Mouse (Mus musculus) neural tube, embryonic 11.5 days (tissue): ENCODE data around the gene Egr4. TPM values are rescaled to one million over a fixed set of nuclear protein-coding genes. Genes with fewer than 3 reads are reported as not detected.

Experiments
- ATAC-seq: fragments of 200-750 bp; cut with Nextera tagmentation; 2 replicates; pipeline ENCODE4 v1.8.0; 2017; ENCODE audit warnings: moderate number of reproducible peaks, mild to moderate bottlenecking, moderate TSS enrichment, moderate library complexity; ENCODE audit not compliant: insufficient read depth, low FRiP score, low TSS enrichment
- DNase-seq: peaks from one replicate; pipeline ENCODE4 v3.0.0-alpha.2; 2015; ENCODE audit warnings: low spot score
- H3K27ac ChIP-seq: fragments of 300-500 bp; sonication (generic); 2 replicates; pipeline ENCODE4 v1.5.1; 2014; ENCODE audit warnings: low read depth, mild to moderate bottlenecking, low read length
- H3K27me3 ChIP-seq: fragments of 300-500 bp; sonication (generic); 2 replicates; pipeline ENCODE4 v1.6.1; 2014; ENCODE audit warnings: mild to moderate bottlenecking, low read length, mixed read lengths; ENCODE audit not compliant: control insufficient read depth, insufficient read depth
- H3K36me3 ChIP-seq: fragments of 300-500 bp; sonication (generic); 2 replicates; pipeline ENCODE4 v1.6.1; 2014; ENCODE audit warnings: mild to moderate bottlenecking, low read length, moderate library complexity, mixed read lengths; ENCODE audit not compliant: control insufficient read depth, insufficient read depth
- H3K4me1 ChIP-seq: fragments of 300-500 bp; sonication (generic); 2 replicates; pipeline ENCODE4 v1.6.1; 2014; ENCODE audit warnings: low read length, mixed read lengths; ENCODE audit not compliant: control insufficient read depth, insufficient read depth
- H3K4me2 ChIP-seq: fragments of 300-500 bp; sonication (generic); 2 replicates; pipeline ENCODE4 v1.6.1; 2014; ENCODE audit warnings: low read depth, mild to moderate bottlenecking, moderate library complexity
- H3K4me3 ChIP-seq: fragments of 300-500 bp; sonication (generic); 2 replicates; pipeline ENCODE4 v1.5.1; 2014; ENCODE audit warnings: low read depth, low read length
- H3K9ac ChIP-seq: fragments of 300-500 bp; sonication (generic); 2 replicates; pipeline ENCODE4 v1.6.1; 2014; ENCODE audit warnings: mild to moderate bottlenecking, low read length
- H3K9me3 ChIP-seq: fragments of 300-500 bp; sonication (generic); 2 replicates; pipeline ENCODE4 v1.6.1; 2016; ENCODE audit warnings: low read length; ENCODE audit not compliant: control insufficient read depth
- WGBS: fragments of 180-500 bp; shearing (Covaris S2); extraction: QIAGEN DNeasy Blood & Tissue Kit; methylation state at CpG from one replicate; pipeline ENCODE4 v1.1.7; 2014; 5-methylcytosine and 5-hydroxymethylcytosine counted together
- polyA plus RNA-seq: library from polyadenylated mRNA; unstranded; fragments of >200 nt; fragmentation: Nextera tagmentation; extraction: Ambion mirVana; gene quantifications from 2 replicates; pipeline ENCODE4 v1.2.1, GENCODE M21; 2014

Gene Egr4
- polyA plus RNA-seq, 1 experiment from 2014 or later = not detected

- no peak overlapping the region for H3K4me3 ChIP-seq
- H3K36me3 ChIP-seq = peaks cover 20% of the 10 kb centered on the region
- no peak overlapping the region for H3K9ac ChIP-seq
- H3K4me2 ChIP-seq = no peak overlapping the region
- ATAC-seq (no peak), DNase-seq (no peak)
- 80% methylated on average over 5 of the region's 5 CpGs for WGBS
- 0 out of 2 replicates have a peak overlapping the region, but pooled peaks have one; percentile 10 for H3K27ac ChIP-seq
- H3K27me3 ChIP-seq = no peaks in the 10 kb centered on the region
- no peaks in the 10 kb centered on the region for H3K9me3 ChIP-seq
- H3K4me1 ChIP-seq = no peaks in the 10 kb centered on the region
These were observed 43.5 kb downstream of the Egr4 start for GRCm38 (mm10) chr6:85469660-85470430.

GRCm38 (mm10) chr6:85465381-85465780, 48.0 kb downstream of the Egr4 start:
- ATAC-seq (no peak), DNase-seq (no peak)
- H3K9ac ChIP-seq = no peak overlapping the region
- H3K4me2 ChIP-seq = no peak overlapping the region
- no peaks in the 10 kb centered on the region for H3K27me3 ChIP-seq
- no peak overlapping the region for H3K4me3 ChIP-seq
- no peak overlapping the region for H3K27ac ChIP-seq
- no peaks in the 10 kb centered on the region for H3K4me1 ChIP-seq
- H3K9me3 ChIP-seq = no peaks in the 10 kb centered on the region
- H3K36me3 ChIP-seq = peaks cover 39% of the 10 kb centered on the region

Other genes starting within 250 kb of the Egr4 start
- 5.5 and 5.7 TPM in 2 replicates for gene Sfxn5, start 180.2 kb downstream of the Egr4 start, polyA plus RNA-seq
- 4.4 and 5.5 TPM in 2 replicates for gene Rab11fip5, start 139.0 kb downstream of the Egr4 start, polyA plus RNA-seq
- gene Noto, start 89.7 kb downstream of the Egr4 start, polyA plus RNA-seq = not detected in 2 replicates
- gene Smyd5, start 81.6 kb downstream of the Egr4 start, polyA plus RNA-seq = 52.8 and 56.9 TPM in 2 replicates
- gene Cct7, start 62.1 kb downstream of the Egr4 start, polyA plus RNA-seq = 712 and 739 TPM in 2 replicates
- gene Pradc1, start 61.6 kb downstream of the Egr4 start, polyA plus RNA-seq = 26.8 and 28.0 TPM in 2 replicates
- 0.78 and 1.1 TPM in 2 replicates for gene Fbxo41, start 10.6 kb downstream of the Egr4 start, polyA plus RNA-seq
- gene Alms1, start 73.9 kb upstream of the Egr4 start, polyA plus RNA-seq = 6.8 and 7.0 TPM in 2 replicates
- not detected in 2 replicates for gene Nat8f7, start 199.6 kb upstream of the Egr4 start, polyA plus RNA-seq